Mouse (Mus musculus) embryonic facial prominence, embryonic 13.5 days (tissue): ENCODE data around the gene Ccdc30. TPM values are rescaled to one million over a fixed set of nuclear protein-coding genes. Genes with fewer than 3 reads are reported as not detected.

Source experiments
- ATAC-seq: fragments of 200-750 bp; cut with Nextera tagmentation; 2 replicates; pipeline ENCODE4 v1.8.0; 2017; ENCODE audit warnings: low read depth; ENCODE audit not compliant: insufficient number of reproducible peaks, insufficient read depth, low FRiP score, low TSS enrichment
- H3K27ac ChIP-seq: fragments of 300-500 bp; sonication (generic); 2 replicates; pipeline ENCODE4 v1.5.1; 2015; ENCODE audit warnings: moderate library complexity, mild to moderate bottlenecking, inconsistent platforms
- H3K27me3 ChIP-seq: fragments of 300-500 bp; sonication (generic); 2 replicates; pipeline ENCODE4 v1.6.1; 2015; ENCODE audit warnings: mild to moderate bottlenecking, inconsistent platforms
- H3K36me3 ChIP-seq: fragments of 300-500 bp; sonication (generic); 2 replicates; pipeline ENCODE4 v1.6.1; 2015; ENCODE audit warnings: mild to moderate bottlenecking, inconsistent platforms
- H3K4me1 ChIP-seq: fragments of 300-500 bp; sonication (generic); 2 replicates; pipeline ENCODE4 v1.6.1; 2015; ENCODE audit warnings: inconsistent platforms
- H3K4me2 ChIP-seq: fragments of 300-500 bp; sonication (generic); 2 replicates; pipeline ENCODE4 v1.6.1; 2015; ENCODE audit warnings: moderate library complexity, mild to moderate bottlenecking, inconsistent platforms
- H3K4me3 ChIP-seq: fragments of 300-500 bp; sonication (generic); 2 replicates; pipeline ENCODE4 v1.5.1; 2015; ENCODE audit warnings: mild to moderate bottlenecking, inconsistent platforms
- H3K9ac ChIP-seq: fragments of 300-500 bp; sonication (generic); 2 replicates; pipeline ENCODE4 v1.6.1; 2015; ENCODE audit warnings: mild to moderate bottlenecking, inconsistent platforms
- H3K9me3 ChIP-seq: fragments of 300-500 bp; sonication (generic); 2 replicates; pipeline ENCODE4 v1.6.1; 2016; ENCODE audit warnings: inconsistent platforms
- WGBS: fragments of 180-500 bp; shearing (Covaris S2); methylation state at CpG from one replicate; pipeline ENCODE4 v1.1.7; 2015; ENCODE audit warnings: mixed read lengths; 5-methylcytosine and 5-hydroxymethylcytosine counted together
- polyA plus RNA-seq: library from polyadenylated mRNA; unstranded; fragments of >200 nt; fragmentation: Nextera tagmentation; extraction: Ambion mirVana; gene quantifications from 2 replicates; pipeline ENCODE4 v1.2.1, GENCODE M21; 2015

The Ccdc30 gene
- polyA plus RNA-seq, 1 experiment from 2014 or later: 5.0 TPM

GRCm38 (mm10) chr4:119275226-119275625 lies 140.1 kb downstream of the Ccdc30 start:
- Histone ChIP-seq H3K9ac (no peak overlapping the region), H3K4me2 (no peak overlapping the region), H3K27ac (no peak overlapping the region), H3K4me3 (no peak overlapping the region), H3K27me3 (no peaks in the 10 kb centered on the region), H3K4me1 (no peaks in the 10 kb centered on the region), H3K36me3 (peaks cover 97% of the 10 kb centered on the region), H3K9me3 (no peaks in the 10 kb centered on the region)
- no peak for ATAC-seq
- 80% methylated on average over 2 of the region's 2 CpGs for WGBS

- Histone ChIP-seq H3K9me3 (no peaks in the 10 kb centered on the region), H3K27me3 (no peaks in the 10 kb centered on the region), H3K4me3 (no peak overlapping the region), H3K36me3 (peaks cover 97% of the 10 kb centered on the region), H3K4me1 (no peaks in the 10 kb centered on the region), H3K27ac (no peak overlapping the region), H3K9ac (no peak overlapping the region), H3K4me2 (no peak overlapping the region)
- 88% methylated on average over 1 of the region's 1 CpGs for WGBS
- no peak for ATAC-seq
These were observed 140.7 kb downstream of the Ccdc30 start for GRCm38 (mm10) chr4:119274627-119275026.

Other genes with a start within 250 kb of the Ccdc30 start
- gene Zfp691, start 241.3 kb downstream of the Ccdc30 start, polyA plus RNA-seq: 7.3 and 8.5 TPM in 2 replicates
- 2.6 and 5.4 TPM in 2 replicates for gene Ermap, start 225.5 kb downstream of the Ccdc30 start, polyA plus RNA-seq
- 199 and 212 TPM in 2 replicates for gene Svbp, start 220.2 kb downstream of the Ccdc30 start, polyA plus RNA-seq
- gene Tmem269, start 197.3 kb downstream of the Ccdc30 start, polyA plus RNA-seq: not detected in 2 replicates
- 33.0 and 40.7 TPM in 2 replicates for gene AU022252, start 182.8 kb downstream of the Ccdc30 start, polyA plus RNA-seq
- gene P3h1, start 182.6 kb downstream of the Ccdc30 start, polyA plus RNA-seq: 58.0 and 64.9 TPM in 2 replicates
- gene Cldn19, start 160.1 kb downstream of the Ccdc30 start, polyA plus RNA-seq: 0.24 TPM in 1 of 2 replicates, not detected in the other
- gene Ybx1, start 120.9 kb downstream of the Ccdc30 start, polyA plus RNA-seq: 680 and 805 TPM in 2 replicates
- gene Ppih, start 95.0 kb downstream of the Ccdc30 start, polyA plus RNA-seq: 103 and 125 TPM in 2 replicates
- 28.3 and 32.2 TPM in 2 replicates for gene Ppcs, start 6.9 kb upstream of the Ccdc30 start, polyA plus RNA-seq
- gene Zmynd12, start 7.3 kb upstream of the Ccdc30 start, polyA plus RNA-seq: 0.63 TPM in 1 of 2 replicates, not detected in the other
- gene Rimkla, start 77.1 kb upstream of the Ccdc30 start, polyA plus RNA-seq: 0.61 and 1.2 TPM in 2 replicates
- 27.1 and 29.6 TPM in 2 replicates for gene Foxj3, start 121.5 kb upstream of the Ccdc30 start, polyA plus RNA-seq
- 5.1 and 5.7 TPM in 2 replicates for gene Frg2f1, start 124.0 kb upstream of the Ccdc30 start, polyA plus RNA-seq
- gene Guca2a, start 222.2 kb upstream of the Ccdc30 start, polyA plus RNA-seq: 2.6 TPM in 1 of 2 replicates, not detected in the other
- 3.5 TPM in 1 of 2 replicates, not detected in the other for gene Guca2b, start 243.4 kb upstream of the Ccdc30 start, polyA plus RNA-seq